Mouse (Mus musculus) forebrain, postnatal 0 days (tissue): ENCODE measurements around the gene Colgalt2. TPM values are rescaled to one million over a fixed set of nuclear protein-coding genes. Genes with fewer than 3 reads are reported as not detected.
A peak's percentile ranks its signal among the peaks of the same experiment; 100 is the strongest.

Experiments used
- ATAC-seq: fragments of 200-750 bp; cut with Nextera tagmentation; 2 replicates; pipeline ENCODE4 v1.8.0; 2017; ENCODE audit warnings: mild to moderate bottlenecking, moderate library complexity
- DNase-seq: peaks from one replicate; pipeline ENCODE4 v3.0.0-alpha.2; 2015
- H3K27ac ChIP-seq: fragments of 300-500 bp; sonication (generic); 2 replicates; pipeline ENCODE4 v1.5.1; 2014; ENCODE audit warnings: low read depth, mild to moderate bottlenecking, antibody characterized with exemption, low read length, moderate library complexity, mixed read lengths
- H3K27me3 ChIP-seq: fragments of 300-500 bp; sonication (generic); 2 replicates; pipeline ENCODE4 v1.6.1; 2014; ENCODE audit warnings: mild to moderate bottlenecking, low read length, mixed read lengths; ENCODE audit not compliant: insufficient read depth
- H3K36me3 ChIP-seq: fragments of 300-500 bp; sonication (generic); 2 replicates; pipeline ENCODE4 v1.6.1; 2014; ENCODE audit warnings: mild to moderate bottlenecking, moderate library complexity; ENCODE audit not compliant: insufficient read depth
- H3K4me1 ChIP-seq: fragments of 300-500 bp; sonication (generic); 2 replicates; pipeline ENCODE4 v1.6.1; 2014; ENCODE audit warnings: antibody characterized with exemption; ENCODE audit not compliant: insufficient read depth
- H3K4me2 ChIP-seq: fragments of 300-500 bp; sonication (generic); 2 replicates; pipeline ENCODE4 v1.6.1; 2014; ENCODE audit warnings: low read depth, mild to moderate bottlenecking, moderate library complexity
- H3K4me3 ChIP-seq: fragments of 300-500 bp; sonication (generic); 2 replicates; pipeline ENCODE4 v1.5.1; 2014; ENCODE audit warnings: low read depth, low read length, mixed read lengths
- H3K9ac ChIP-seq: fragments of 300-500 bp; sonication (generic); 2 replicates; pipeline ENCODE4 v1.6.1; 2014; ENCODE audit warnings: mild to moderate bottlenecking
- H3K9me3 ChIP-seq: fragments of 300-500 bp; sonication (generic); 2 replicates; pipeline ENCODE4 v1.6.1; 2016; ENCODE audit warnings: low read length
- CTCF ChIP-seq: sonication (generic); IDR thresholded peaks from 2 replicates; pipeline ENCODE4 v1.5.1; 2016; ENCODE audit warnings: antibody characterized with exemption, control low read depth, low read depth
- WGBS: fragments of 180-500 bp; shearing (Covaris S2); extraction: QIAGEN DNeasy Blood & Tissue Kit; methylation state at CpG from one replicate; pipeline ENCODE4 v1.1.7; 2014; 5-methylcytosine and 5-hydroxymethylcytosine counted together
- polyA plus RNA-seq: library from polyadenylated mRNA; unstranded; fragments of >200 nt; fragmentation: Nextera tagmentation; extraction: Ambion mirVana; gene quantifications from 2 replicates; pipeline ENCODE4 v1.2.1, GENCODE M21; 2015
- total RNA-seq: library from RNA; depleted of rRNA; stranded (reverse); fragments of >200 nt; gene quantifications from 2 replicates; pipeline ENCODE4 v1.2.3, GENCODE M21; 2014

Colgalt2 gene
- total and polyA plus RNA-seq, 2 experiments from 2014 or later: 3.7 to 6.4 TPM

- Histone ChIP-seq H3K4me1 (no peaks in the 10 kb centered on the region), H3K27ac (no peak overlapping the region), H3K9me3 (no peaks in the 10 kb centered on the region), H3K27me3 (no peaks in the 10 kb centered on the region; the same call in 1 of the 2 replicates), H3K9ac (no peak overlapping the region), H3K4me3 (no peak overlapping the region), H3K4me2 (no peak overlapping the region), H3K36me3 (no peaks in the 10 kb centered on the region)
- 43% methylated on average over 4 of the region's 4 CpGs for WGBS
- ATAC-seq (no peak), DNase-seq (no peak)
- TF ChIP-seq CTCF: no peak
Measured at GRCm38 (mm10) chr1:152439408-152439807, 39.8 kb downstream of the Colgalt2 start.

GRCm38 (mm10) chr1:152439874-152440273 lies 40.2 kb downstream of the Colgalt2 start:
- no peak overlapping the region for H3K27ac ChIP-seq
- no peak overlapping the region for H3K9ac ChIP-seq
- no peaks in the 10 kb centered on the region for H3K4me1 ChIP-seq
- no peak overlapping the region for H3K4me3 ChIP-seq
- TF ChIP-seq CTCF: no peak
- ATAC-seq (no peak), DNase-seq (no peak)
- H3K27me3 ChIP-seq: no peaks in the 10 kb centered on the region; the same call in 1 of the 2 replicates
- H3K9me3 ChIP-seq: no peaks in the 10 kb centered on the region
- WGBS: 79% methylated on average over 10 of the region's 10 CpGs
- H3K4me2 ChIP-seq: no peak overlapping the region
- H3K36me3 ChIP-seq: no peaks in the 10 kb centered on the region

- Histone ChIP-seq H3K27me3 (no peaks in the 10 kb centered on the region; the same call in 1 of the 2 replicates), H3K4me1 (no peaks in the 10 kb centered on the region), H3K9ac (no peak overlapping the region), H3K4me3 (no peak overlapping the region), H3K27ac (no peak overlapping the region), H3K4me2 (no peak overlapping the region), H3K36me3 (no peaks in the 10 kb centered on the region), H3K9me3 (no peaks in the 10 kb centered on the region)
- ATAC-seq (no peak), DNase-seq (no peak)
- TF ChIP-seq CTCF: no peak
- 87% methylated on average over 7 of the region's 7 CpGs for WGBS
Measured at GRCm38 (mm10) chr1:152444630-152445029, 45.0 kb downstream of the Colgalt2 start.

GRCm38 (mm10) chr1:152445925-152446324 lies 46.3 kb downstream of the Colgalt2 start:
- Histone ChIP-seq H3K4me2 (no peak overlapping the region), H3K4me3 (no peak overlapping the region), H3K27ac (no peak overlapping the region), H3K9ac (no peak overlapping the region), H3K36me3 (no peaks in the 10 kb centered on the region), H3K4me1 (no peaks in the 10 kb centered on the region), H3K9me3 (no peaks in the 10 kb centered on the region), H3K27me3 (no peaks in the 10 kb centered on the region; the same call in 1 of the 2 replicates)
- WGBS: 82% methylated on average over 6 of the region's 6 CpGs
- DNase-seq (no peak), ATAC-seq (no peak)
- TF ChIP-seq CTCF: no peak

- Histone ChIP-seq H3K36me3 (no peaks in the 10 kb centered on the region), H3K9me3 (no peaks in the 10 kb centered on the region), H3K4me1 (0 out of 2 replicates have a peak, but pooled peaks cover 6% of the 10 kb centered on the region), H3K27ac (no peak overlapping the region), H3K27me3 (no peaks in the 10 kb centered on the region), H3K4me3 (no peak overlapping the region), H3K9ac (no peak overlapping the region), H3K4me2 (no peak overlapping the region)
- no peak for TF ChIP-seq CTCF
- no peak for DNase-seq
- no peak for ATAC-seq
- WGBS: 73% methylated on average over 5 of the region's 5 CpGs
Measured at GRCm38 (mm10) chr1:152454536-152454935, 54.9 kb downstream of the Colgalt2 start.

GRCm38 (mm10) chr1:152455275-152456243 lies 55.9 kb downstream of the Colgalt2 start:
- DNase-seq (no peak), ATAC-seq (peak; percentile 74)
- no peaks in the 10 kb centered on the region for H3K36me3 ChIP-seq
- H3K4me1 ChIP-seq: 0 out of 2 replicates have a peak, but pooled peaks cover 6% of the 10 kb centered on the region
- TF ChIP-seq CTCF: no peak
- H3K27me3 ChIP-seq: no peaks in the 10 kb centered on the region
- H3K4me3 ChIP-seq: no peak overlapping the region
- H3K4me2 ChIP-seq: no peak overlapping the region
- no peaks in the 10 kb centered on the region for H3K9me3 ChIP-seq
- H3K9ac ChIP-seq: 0 out of 2 replicates have a peak overlapping the region, but pooled peaks have one; percentile 1
- H3K27ac ChIP-seq: 0 out of 2 replicates have a peak overlapping the region, but pooled peaks have one; percentile 15
- 47% methylated on average over 10 of the region's 10 CpGs for WGBS

- Histone ChIP-seq H3K4me3 (no peak overlapping the region), H3K9me3 (no peaks in the 10 kb centered on the region), H3K9ac (0 out of 2 replicates have a peak overlapping the region, but pooled peaks have one; percentile 1), H3K4me2 (no peak overlapping the region), H3K27ac (no peak overlapping the region), H3K4me1 (0 out of 2 replicates have a peak, but pooled peaks cover 6% of the 10 kb centered on the region), H3K27me3 (no peaks in the 10 kb centered on the region), H3K36me3 (no peaks in the 10 kb centered on the region)
- no peak for ATAC-seq
- WGBS: 66% methylated on average over 3 of the region's 3 CpGs
- no peak for TF ChIP-seq CTCF
- no peak for DNase-seq
Measured at GRCm38 (mm10) chr1:152456266-152456665, 56.6 kb downstream of the Colgalt2 start.
